Mouse (Mus musculus): Measurements from ENCODE around the gene Pglyrp2. TPM values are rescaled to one million over a fixed set of nuclear protein-coding genes. Genes with fewer than 3 reads are reported as not detected.

Pglyrp2 gene
- polyA plus RNA-seq, 1 experiment, result not detected

DNA sequence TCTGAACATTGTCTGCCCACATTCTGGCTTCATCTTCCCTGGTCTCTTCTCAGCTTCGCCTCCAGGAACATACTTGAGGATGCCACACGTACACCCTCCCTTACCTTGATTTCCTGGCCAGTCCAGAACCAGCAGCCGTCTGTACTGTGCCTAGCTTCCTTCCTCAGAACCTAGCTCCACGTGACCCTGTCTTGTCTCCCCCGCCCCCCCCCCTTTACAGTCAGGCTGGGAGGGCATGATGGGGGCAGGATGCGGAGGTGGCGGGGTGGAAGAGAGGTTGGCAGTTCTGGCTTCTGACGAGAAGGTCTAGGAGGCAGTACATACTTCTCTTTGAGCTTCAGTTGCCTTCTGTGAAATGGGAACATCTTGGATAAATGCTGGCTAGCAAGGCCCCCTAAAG lies 20.6 kb downstream of the Pglyrp2 start, which contains the start of gene Rasal3:
Gene Rasal3 (minus strand): TSS at position 167 of the 400 bp plus-strand sequence.
- no peak for DNase-seq (ENCODE audit: extremely low spot score in 1 of 2, low spot score in 1 of 2)

DNA sequence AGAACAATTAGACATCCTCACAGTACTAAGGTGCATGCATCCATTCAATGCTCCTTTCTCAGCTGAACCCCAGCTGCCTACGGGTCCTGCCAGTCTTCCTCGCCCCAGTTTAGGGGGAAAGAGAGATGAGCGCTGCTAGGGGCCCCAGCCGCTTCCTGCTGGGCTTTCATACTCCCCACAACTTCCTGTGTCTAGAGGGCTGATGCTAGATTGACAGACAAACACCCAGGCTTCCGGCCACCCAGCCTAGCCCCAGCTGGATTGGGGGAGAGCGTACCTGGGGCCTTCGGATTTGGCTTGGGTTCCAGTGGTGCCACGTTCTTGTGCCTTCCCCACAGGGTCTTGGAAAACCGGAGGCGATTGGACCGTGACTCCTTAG lies 21.2 kb downstream of the Pglyrp2 start:
- no peak for DNase-seq (ENCODE audit: extremely low spot score in 1 of 2, low spot score in 1 of 2)

DNA sequence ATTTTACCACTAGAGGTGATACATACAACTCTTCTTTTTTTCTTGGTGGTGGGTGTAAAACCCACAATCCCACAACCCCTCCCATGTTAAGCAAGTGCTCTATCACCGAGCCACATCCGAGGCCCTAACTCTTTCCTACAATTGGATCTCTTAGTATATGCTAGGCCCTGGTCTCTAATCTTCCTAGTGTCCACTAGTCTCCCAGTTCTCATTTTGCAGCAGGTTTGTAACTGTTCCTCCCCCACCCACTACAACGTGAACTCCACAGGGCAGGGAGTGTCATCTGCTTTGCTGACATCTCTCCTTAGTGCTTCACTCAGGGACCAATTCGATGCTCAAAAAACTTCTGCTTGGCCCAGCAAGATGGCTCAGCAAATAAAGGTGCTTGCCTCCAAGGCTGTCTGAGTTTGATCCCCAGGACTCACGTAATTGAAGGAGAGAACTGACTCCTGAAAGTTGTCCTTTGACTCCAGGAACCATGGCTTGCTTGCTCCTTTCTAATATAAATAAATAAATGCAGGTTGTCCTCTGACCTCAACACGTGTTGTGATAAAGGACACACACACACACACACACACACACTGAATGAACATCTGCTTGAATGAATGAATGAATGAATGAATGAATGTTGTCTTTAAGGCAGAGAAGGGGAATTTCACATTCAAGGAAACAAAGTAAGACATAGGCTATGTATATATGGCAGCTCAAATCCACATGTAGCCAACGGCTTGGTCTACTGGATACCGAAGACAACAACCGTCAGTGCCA lies 21.8 kb downstream of the Pglyrp2 start:
- no peak for DNase-seq (ENCODE audit: extremely low spot score in 1 of 2, low spot score in 1 of 2)

DNA sequence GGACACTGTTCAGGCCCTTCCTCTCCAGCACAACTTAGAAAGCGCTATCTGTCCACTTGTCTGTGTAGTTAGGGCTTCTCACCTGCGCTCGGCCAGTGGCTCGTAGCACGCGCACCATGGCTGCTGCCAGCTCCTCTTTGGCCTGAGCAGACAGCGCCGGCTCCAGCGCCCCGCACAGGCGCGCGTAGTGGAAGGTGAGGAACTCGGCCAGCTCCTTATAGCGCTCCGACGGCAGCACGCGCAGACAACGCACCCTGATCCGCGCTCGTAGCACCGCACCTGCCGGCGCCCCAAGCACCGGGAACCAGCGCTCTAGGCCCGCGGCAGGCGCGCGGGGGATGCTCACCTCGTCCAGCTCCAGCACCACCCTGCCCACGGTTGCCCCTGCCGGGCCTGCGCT lies 27.7 kb downstream of the Pglyrp2 start:
- no peak for DNase-seq (ENCODE audit: extremely low spot score in 1 of 2, low spot score in 1 of 2)

DNA sequence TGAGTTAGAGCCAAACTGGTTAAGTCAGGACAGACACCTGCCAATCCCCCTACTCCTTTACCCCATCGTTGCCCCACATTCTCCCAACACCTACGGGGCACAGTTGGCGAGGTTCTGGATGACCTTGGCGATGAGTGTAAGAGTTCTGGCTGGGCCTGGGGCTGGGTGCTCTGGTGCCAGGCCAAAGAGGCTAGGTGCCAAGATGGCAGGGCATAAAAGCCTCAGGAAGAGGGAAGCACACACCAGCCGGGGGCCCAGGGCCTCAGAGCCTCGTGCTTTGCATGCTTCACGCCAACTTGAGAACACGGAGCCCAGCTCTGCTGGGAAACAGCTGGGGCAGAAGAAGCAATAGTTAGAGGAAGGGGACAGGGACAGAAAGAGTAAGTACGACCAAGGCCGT lies 30.0 kb downstream of the Pglyrp2 start:
- no peak for DNase-seq (ENCODE audit: extremely low spot score in 1 of 2, low spot score in 1 of 2)

DNA sequence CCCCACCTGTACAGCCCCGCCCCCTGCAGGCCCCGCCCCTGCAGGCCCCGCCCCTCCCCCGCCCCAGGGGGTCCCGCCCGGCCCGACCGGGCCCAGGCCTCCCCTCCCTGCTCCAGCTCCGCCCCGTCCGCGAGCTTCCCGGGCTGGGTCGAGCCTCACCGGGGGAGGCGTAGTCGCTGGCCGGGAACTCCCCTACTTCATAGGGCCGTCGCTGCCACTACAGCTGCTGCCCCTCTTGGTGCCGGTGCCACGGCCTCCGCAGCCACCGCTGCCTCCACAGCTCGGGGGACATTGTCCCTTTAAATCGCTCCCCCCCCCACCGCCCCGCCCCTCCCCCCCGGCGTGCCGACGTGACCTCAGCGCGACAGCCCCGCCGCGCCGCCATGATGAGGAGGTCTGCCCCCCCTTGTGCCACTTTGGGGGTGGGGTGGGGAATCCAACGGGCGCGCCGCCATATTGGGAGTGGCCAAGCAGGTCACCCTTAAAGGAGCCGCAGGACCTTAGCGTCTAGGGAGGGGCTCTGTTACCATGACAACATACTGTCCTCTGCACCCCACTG lies 34.8 kb downstream of the Pglyrp2 start, which contains the start of gene Wiz:
Gene Wiz (minus strand): TSS at position 339 of the 559 bp plus-strand sequence.
- DNase-seq (ENCODE audit: extremely low spot score in 1 of 2, low spot score in 1 of 2), result peak; percentile 89 to 96

DNA sequence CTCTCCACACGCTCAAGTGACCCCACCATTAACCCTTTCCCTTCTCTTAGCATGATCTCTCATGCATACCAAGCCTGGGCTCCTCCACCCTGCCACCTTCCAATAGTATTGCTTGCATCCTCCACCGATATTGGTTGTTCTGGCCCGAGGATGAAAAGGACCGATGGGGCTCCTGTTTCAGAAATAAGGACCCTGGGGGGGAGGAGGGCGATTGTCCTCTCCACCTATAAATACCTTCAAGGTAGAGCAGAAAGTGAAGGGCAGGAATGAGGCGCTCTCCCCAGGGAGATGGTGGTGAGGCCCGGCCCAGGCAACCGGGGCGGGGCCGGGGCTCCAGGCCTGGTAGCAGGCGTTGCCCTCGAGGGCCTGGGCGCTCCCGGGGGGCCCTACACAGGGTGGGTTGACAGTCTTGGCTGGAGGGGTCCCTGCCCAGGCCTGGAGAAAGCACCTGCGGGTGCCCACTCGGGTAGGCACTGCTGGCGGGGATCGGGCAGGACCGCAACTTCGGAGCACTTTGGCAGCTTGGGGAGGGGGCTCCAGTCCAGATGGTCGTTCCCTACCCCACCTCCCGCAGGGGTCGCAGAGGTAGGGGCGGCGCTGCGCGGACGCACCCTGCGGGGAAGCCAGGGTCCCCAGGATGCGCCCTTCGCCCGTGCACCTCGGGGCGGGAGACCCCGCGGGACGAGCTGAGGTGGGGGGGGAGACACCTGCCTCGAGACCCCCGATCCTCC lies 35.4 kb downstream of the Pglyrp2 start:
- DNase-seq (ENCODE audit: extremely low spot score in 1 of 2, low spot score in 1 of 2), result peak in 1 of 2 experiments; percentile 16

DNA sequence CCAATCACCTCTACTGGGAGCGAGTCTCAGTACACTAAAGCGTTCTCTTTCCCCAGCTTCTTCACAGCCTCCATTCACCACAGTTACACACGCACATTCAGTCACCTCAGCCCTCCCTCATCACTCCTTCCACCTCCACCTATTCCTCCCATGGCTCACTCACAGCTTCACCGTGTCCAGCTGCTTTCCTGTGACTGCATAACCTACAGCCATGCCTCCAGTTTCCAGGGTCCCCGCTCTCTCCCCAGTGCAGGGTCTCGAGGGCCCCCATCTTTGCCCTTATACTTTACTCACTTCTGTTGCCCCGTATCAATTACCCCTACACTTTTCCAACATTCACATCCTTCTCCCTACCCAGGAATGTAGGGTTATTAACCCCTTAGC lies 36.0 kb downstream of the Pglyrp2 start:
- DNase-seq (ENCODE audit: extremely low spot score in 1 of 2, low spot score in 1 of 2), result peak in 1 of 2 experiments; percentile 12

DNA sequence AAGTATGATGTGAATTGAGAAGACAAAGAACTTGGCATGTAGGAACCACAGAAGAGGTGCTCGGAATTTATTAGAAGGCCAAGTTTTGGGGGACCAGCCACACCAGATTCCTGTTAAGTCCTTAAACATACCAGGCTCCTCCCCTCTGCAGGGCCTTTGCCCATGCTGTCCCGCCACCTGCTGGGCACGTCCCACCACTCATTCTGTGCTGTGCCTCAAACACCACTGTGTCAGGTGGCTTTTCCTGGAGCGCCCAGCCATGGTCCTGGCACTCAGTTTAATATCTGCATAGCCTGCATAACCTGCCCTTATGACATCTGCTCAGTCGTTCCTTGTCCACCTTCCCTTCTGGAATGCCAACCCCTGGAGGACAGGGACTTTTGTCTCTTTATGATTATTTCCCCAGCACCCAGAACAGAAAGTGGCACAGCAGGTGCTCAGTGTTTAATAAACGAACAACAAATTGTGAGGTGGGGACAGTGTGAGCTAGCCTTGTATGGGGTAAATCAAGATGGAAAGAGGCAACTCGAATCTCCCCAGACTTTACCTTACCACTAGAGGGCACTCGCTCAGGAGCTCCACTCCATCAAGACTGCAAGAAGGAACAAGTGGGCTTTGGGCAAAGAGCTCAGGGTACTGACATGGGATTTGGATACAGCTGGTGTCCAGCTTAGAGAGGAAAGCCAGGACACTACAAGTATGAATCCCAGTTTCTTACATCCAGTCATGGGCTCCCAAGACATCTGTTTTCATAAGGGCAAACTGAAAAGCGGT lies 37.1 kb downstream of the Pglyrp2 start:
- DNase-seq (ENCODE audit: extremely low spot score in 1 of 2, low spot score in 1 of 2), result peak in 1 of 2 experiments; percentile 74

DNA sequence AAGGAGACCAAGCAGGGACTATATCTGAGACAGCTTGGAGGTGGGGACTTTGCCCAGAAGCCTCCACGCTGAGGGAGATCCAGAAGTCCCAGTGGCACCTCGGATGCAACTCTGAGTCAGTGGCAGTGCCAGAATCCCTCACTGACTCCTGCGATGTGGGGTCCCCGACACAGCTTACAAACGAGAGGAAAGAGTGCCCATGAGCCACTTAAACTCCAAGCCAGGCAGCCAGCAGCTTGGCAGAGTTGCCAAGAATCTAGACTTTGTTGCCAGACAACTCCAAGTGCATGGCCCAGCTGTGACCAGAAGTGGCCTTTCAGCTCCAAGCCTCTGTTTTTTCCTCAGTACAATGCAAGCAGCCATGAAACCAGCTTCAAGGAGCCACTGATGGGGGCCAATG lies 40.3 kb downstream of the Pglyrp2 start:
- no peak for DNase-seq (ENCODE audit: extremely low spot score in 1 of 2, low spot score in 1 of 2)

DNA sequence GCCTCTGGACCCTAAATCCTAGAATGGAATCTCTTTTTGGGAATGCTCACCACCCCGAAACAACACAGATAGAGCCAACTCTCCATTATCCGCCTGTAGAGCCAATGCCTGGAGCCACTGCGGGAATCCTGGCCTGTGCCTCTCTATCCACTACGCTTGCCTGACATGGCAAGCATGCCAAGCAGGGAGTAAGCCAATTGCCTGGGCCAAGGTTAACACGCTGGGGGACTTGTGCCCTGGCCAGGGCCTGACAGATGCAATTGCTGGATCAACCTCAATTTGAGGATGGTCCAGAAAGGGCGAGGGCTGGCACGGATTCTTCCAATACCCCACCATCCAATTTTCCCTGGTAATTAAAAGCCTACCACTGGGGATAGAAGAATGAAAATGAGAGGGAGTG lies 41.4 kb downstream of the Pglyrp2 start:
- no peak for DNase-seq (ENCODE audit: extremely low spot score in 1 of 2, low spot score in 1 of 2)

DNA sequence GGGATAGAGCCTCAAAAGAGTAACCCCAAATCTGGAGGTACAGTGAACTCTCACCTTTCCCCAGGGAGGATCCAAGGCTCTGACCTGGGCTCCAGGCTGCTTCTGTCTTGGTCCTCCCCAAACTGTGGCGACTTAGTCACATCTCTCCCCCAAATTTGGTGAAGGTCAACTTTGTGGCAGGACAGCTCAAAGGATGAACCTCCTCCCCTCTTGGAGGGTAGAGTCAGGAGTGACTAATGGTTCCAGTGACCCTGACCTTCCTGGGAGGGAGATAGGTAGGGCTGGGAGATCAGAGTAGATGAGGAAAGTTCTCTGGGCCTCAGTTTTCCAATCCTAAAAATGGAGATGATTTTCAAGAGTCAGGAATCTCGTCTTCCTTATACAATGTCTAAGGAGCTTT lies 45.2 kb downstream of the Pglyrp2 start:
- no peak for DNase-seq (ENCODE audit: extremely low spot score in 1 of 2, low spot score in 1 of 2)

DNA sequence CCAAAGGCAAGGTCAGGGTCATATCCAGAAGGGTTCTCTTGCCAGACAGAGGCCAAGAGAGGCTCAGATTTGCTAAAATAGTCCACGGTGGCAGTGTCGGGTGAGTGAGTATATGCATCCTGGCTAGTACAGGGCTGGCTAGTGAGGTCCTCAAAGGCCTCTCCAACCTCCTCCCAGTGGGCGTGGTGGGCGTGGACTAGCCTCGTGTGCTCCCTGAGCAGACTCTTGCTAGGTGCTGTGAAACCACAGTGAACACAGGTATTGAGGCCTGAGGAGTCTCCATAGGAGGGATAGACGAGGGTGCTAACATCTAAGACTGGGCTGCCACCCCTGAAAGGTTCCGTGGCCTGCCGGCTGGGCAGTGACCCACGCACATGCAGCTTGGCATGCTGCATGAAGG lies 46.8 kb downstream of the Pglyrp2 start:
- no peak for DNase-seq (ENCODE audit: extremely low spot score in 1 of 2, low spot score in 1 of 2)

DNA sequence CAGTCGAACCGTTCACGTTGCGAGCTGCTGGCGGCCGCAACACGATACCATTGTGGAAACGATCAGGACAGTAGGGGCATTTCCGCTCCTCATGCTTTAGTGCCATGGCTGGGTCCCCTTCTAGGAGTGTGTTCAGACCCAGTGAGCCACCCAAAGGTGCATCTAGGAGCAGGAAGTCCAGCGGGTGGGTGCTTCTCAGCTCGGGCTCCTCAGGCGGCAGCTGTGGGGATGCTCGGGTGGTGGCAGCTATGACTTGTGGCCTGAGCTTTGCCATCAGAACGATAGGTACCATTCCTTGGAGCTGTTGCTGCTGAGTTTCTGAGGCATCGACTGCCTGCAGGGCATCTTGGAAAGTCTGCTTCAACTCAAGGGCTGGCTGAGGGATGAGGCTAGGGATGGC lies 47.5 kb downstream of the Pglyrp2 start:
- DNase-seq (ENCODE audit: extremely low spot score in 1 of 2, low spot score in 1 of 2), result no peak

DNA sequence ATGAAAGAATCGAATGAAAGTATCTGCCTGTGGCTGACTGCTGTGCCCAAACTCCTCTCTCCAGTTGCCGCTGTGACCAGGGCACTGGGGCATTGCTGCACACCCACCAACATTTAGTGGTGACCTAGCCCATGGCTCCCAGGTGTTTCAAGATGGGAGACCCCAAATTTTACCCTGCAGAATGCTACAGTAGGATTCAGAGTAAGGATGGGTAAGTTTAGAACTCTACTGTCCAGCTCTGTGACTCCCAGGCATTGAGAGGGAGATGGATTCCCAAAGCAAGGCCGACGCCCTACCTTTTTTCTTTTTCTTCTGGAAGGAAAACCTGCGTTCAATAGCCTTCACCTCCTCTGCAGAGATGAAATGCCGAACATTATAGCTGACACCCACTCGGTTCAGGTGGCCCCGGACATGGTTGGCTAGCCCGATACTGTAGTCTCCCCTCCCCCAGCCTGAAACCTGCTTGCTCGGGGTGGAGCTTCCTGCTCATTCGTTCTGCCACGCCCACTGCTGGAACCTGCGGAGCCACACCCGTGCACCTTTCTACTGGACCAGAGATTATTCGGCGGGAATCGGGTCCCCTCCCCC lies 54.9 kb downstream of the Pglyrp2 start:
- DNase-seq (ENCODE audit: extremely low spot score in 1 of 2, low spot score in 1 of 2), result no peak

DNA sequence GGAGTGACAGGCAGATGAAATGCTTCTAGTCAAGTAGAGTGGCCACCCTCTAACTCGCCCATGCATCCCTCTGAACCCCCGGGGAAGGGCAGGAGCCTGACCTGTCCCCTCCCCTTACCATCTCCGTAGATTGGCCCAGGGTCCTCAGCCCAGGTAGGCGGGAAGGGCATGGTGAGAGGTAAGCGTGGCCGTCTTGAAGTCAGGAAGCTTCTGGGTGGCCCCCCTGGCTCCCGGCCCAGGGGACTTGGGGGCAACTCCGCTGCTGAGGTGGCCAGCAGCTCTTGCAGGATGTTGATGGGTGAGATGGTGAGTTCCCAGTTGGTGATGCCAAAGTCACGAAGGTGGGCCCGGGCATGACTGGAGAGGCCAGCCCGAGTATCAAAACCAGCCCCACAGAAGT lies 56.3 kb downstream of the Pglyrp2 start:
- no peak for DNase-seq (ENCODE audit: extremely low spot score in 1 of 2, low spot score in 1 of 2)

DNA sequence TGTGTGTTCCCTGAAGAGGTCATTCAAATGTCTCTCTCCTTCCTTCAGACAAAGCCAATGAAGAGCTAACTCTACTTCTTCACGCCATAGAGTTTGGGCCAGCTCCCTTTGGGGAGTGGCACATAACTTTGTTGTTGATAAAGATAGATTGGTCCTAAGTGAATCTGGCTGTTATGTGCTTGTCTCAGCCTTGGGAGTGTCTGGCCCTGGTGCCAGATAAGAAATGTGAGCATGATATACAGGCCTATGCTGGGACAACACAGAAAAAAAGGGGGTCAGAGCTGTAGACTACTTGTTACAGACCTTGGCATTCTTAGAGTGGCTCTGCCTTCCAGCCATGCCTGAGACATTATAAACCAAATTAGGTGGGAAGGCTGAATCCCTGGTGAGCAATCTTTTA lies 58.7 kb downstream of the Pglyrp2 start:
- no peak for DNase-seq (ENCODE audit: extremely low spot score in 1 of 2, low spot score in 1 of 2)

DNA sequence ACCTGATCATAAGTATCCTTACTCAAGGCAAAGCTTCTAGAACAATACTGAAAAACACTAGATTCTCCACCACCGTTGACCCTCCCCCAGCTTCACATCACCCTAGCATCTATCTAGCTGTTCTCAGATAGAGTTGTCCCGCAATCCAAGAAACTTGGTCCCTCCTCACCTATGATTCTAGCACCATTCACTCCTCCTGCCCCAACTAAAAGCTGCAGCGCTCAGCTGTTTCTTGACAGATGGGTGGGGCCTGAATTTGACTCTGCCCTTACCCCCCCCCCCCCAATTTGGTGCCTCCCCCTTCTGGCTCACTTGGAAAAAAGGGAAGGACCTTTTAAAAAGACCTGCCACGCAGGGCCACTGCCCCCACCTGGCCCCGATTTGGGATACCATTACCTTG lies 59.1 kb downstream of the Pglyrp2 start:
- DNase-seq (ENCODE audit: extremely low spot score in 1 of 2, low spot score in 1 of 2), result no peak

DNA sequence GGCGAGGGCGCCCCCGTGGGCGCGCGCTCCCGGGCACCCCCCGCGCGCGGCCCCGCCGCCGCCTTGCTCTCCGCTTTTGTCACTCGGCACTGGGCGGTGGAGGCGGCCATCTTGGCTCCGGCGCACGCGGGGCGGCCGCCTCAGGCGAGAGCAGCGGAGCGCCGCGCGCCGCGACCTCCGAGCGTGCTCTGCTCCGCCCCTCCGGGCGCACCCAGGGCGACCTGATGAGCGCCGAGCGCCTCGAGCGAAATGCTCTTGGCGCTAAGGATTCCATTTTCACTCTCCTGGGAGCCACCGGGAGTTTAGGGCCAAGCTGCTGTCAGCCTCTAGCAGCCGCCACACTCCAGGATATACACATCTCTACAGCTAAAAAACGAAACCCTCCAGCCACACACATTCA lies 59.6 kb downstream of the Pglyrp2 start:
- peak; percentile 68 to 90 for DNase-seq (ENCODE audit: extremely low spot score in 1 of 2, low spot score in 1 of 2)

DNA sequence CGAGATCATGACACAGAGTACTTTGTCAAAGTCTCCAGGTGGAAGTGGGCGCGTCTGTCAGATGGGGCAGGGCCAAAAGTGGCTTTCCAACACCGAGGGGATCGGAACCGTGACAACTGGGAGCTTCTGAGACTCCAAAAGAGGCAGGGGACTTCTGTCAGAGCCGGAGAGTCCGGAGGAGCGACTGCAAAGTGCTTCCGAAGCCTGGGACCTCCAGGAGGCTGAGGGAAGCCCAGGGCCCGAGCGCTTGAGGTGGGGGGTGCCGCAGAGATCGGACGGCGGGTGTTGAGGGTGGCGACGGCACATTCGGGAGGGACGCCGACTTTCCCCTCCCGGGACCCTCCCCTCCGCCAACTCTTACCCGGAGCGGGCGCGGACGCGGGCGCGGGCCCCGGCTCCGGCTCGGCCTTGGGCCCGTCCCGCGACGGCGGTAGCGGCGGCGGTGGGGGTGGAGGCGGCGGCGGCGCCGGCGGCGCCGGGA lies 60.1 kb downstream of the Pglyrp2 start:
- DNase-seq (ENCODE audit: extremely low spot score in 1 of 2, low spot score in 1 of 2), result no peak

All from frontal cortex, adult 2 months (tissue).